Mouse (Mus musculus): ENCODE measurements at regions not wholly inside any gene's neighbourhood (a gene's known extent, or its start where the extent isn't known, plus 50 kb on each side); places are given as distances from the start of the nearest gene placed in this dataset.

DNA sequence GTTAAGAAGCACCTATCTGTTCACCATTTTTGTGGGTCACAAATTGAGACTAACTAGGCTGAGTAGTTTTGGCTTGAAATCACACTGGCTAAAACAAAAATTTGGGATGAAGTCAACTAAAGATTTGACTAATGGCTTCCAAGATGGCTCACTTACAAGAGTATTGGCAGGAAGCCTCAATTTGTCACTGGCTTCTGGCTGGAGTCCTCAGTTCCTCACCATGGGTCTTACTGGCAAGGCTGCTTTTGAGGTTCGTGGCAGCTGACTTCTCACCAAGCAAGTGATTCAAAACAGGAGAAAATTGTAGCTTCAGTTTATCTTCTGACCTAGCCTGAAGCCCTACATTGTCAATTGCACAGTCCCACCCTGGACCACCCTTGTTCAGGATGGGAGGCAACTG, 250.0 kb upstream of the Nbea start:
- no peak for ATAC-seq (replicated peaks; ENCODE audit: poor library complexity, severe bottlenecking)

- no peak for ATAC-seq (replicated peaks; ENCODE audit: poor library complexity, severe bottlenecking)
These were observed 243.7 kb upstream of the Nbea start for GRCm38 (mm10) chr3:56427201-56427600.

- no peak for ATAC-seq (replicated peaks; ENCODE audit: poor library complexity, severe bottlenecking)
These were observed 214.5 kb upstream of the Nbea start for GRCm38 (mm10) chr3:56397851-56398496.

DNA sequence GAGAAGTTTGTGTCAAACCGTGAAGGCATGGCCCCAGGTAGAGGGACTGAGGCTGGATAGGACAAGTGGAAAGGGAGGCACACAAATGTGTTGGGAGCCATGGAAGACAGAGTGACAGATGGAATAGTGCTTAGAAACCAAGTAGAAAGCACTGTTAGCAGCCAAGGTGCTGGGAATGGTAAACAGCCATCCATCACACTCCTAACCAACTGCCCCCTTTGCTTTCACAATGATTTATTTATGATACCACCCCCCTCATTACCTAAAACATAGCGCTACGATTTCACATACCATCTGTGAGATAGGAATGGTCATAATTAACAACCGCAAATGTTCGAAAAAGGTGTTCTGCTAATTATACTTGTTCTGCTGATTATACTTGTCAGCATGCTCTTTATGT, 209.6 kb upstream of the Nbea start:
- ATAC-seq (replicated peaks; ENCODE audit: poor library complexity, severe bottlenecking) = no peak

DNA sequence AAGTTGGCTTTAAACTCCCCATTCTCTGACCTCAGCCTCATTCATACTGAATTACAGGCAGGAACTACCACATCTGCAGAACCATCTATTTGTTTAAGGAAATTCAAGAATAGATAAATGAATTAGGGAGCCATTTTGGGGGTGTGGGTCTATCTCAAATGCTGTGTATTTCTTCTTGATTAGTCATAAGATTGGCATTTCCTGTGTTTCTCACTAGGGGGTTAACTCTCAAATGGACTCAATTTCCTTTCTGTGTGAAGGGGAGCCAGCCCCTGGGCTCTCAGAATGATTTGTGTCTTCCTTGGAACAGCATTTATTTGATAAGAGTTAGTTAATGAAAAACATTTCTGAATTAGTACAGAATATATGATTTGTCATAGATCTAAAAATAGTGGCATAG, 196.8 kb upstream of the Nbea start:
- ATAC-seq (replicated peaks; ENCODE audit: poor library complexity, severe bottlenecking) = no peak

DNA sequence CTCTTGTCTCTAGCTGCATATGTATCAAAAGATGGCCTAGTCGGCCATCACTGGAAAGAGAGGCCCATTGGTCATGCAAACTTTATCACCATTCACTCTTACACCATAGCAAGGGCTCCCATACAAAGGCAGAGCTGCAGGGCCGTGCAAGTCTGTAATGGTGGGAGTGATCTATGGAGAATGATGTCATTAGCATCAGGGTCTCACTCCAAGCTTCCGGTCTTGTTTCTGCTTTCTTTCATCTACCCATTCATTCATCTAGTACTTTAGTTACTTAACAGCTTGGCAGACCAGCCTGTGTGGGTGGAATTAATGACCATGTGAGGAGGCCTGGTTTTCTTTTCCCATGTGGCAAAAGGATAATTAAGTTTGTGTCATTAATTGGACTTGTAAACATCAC, 196.0 kb upstream of the Nbea start:
- no peak for ATAC-seq (replicated peaks; ENCODE audit: poor library complexity, severe bottlenecking)

DNA sequence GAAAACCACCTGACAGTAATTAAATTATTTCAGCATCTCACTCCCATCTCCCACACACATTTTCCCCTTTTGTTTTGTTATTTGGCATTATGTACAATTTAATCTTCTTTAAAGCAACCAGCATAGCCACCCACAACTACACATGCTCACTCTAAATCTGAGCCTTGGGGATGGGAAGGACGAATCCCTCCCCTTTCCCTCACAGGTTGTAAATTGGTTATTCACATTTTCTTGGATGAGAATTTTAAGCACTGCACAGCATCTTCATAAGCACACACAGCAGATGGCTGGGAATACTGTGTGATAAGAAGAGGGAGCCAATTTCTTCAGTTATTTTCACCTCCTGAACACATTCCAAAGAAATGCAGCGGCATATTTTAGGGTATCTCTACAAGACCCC, 179.0 kb upstream of the Nbea start:
- ATAC-seq (replicated peaks; ENCODE audit: poor library complexity, severe bottlenecking) = no peak

DNA sequence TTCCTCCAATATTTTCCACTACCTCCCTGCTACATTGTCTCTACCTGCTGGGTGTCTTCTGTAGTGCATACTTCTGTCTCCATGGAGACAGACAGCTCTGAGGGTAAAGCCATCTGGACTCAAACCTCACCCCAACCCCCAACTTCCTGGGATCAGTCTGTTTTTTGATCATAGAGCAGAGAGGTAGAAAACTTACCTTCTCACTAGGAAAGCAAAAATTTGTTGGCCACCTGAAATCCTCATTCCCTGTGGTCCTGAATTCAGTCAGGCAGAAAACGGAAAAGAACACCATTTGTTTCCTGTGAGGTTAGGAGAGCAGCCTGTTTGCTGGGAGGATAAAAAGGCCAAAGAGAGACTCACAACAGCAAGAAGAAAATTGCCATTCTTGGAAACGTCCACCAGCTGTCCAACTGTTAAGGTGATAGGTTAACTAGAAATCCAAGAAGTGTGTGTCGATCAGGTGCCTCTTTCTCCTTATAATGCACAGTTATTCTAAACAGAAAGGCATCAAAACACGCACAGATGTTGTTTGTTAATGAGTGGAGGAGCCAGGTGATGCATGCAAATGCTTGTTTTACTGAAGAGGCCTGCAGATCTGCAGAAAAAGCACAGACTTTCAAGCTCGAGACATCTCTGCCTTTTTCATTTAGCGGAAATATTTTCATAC, 173.7 kb upstream of the Nbea start:
- ATAC-seq (replicated peaks; ENCODE audit: poor library complexity, severe bottlenecking) = no peak

DNA sequence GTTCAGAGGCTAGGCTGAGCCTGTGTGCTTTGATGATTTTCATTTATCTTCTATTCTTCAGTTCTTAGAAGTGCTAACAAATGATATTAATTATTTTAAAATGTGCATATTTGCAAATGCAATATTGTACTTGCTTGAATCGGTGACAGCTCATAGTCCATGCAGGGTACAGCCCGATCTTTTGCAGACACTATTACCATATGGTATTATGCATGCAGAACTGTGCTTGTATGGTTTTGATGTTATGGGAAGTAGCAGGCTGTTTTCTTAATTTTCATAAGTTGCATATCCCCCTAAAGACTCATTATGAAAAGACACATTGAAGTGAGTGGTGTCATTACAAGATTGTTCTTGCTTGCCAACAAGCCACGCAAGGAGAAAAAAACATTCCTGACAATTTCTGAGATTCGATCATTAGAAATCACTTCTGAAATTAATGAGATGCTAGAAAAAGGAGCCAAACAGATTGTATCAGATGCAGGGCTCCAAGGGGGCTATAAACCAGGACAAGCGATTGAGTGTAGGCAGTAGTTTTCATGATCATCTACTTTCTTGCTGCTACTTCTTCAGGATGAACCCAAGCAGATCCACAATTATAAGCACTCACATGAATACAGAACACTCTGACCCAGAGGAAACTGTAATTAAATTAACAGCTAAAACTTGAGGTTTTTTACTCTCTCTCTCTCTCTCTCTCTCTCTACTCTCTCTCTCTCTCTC, 172.8 kb upstream of the Nbea start:
- ATAC-seq (replicated peaks; ENCODE audit: poor library complexity, severe bottlenecking) = no peak

All from granulocyte monocyte progenitor cell, adult 5-6 weeks (primary cell).